Mouse (Mus musculus) ES-Bruce4 (cell line): ENCODE measurements around the gene Zfp661.

Source experiments
- CTCF ChIP-seq: IDR thresholded peaks from one replicate; pipeline ENCODE4 v1.8.1; 2011; ENCODE audit warnings: low read depth, low read length
- POLR2A ChIP-seq: IDR thresholded peaks from one replicate; pipeline ENCODE4 v1.8.1; 2011; ENCODE audit warnings: low read length; ENCODE audit not compliant: insufficient read depth

GRCm38 (mm10) chr2:127532379-127532778 lies 54.5 kb downstream of the Zfp661 start:
- TF ChIP-seq CTCF = no peak
- TF ChIP-seq POLR2A = no peak
